Mouse (Mus musculus) hindbrain, embryonic 16.5 days (tissue): Measurements from ENCODE around the gene BC048403. TPM values are rescaled to one million over a fixed set of nuclear protein-coding genes. Genes with fewer than 3 reads are reported as not detected.
A peak's percentile ranks its signal among the peaks of the same experiment; 100 is the strongest.

ENCODE experiments used
- ATAC-seq: fragments of 200-750 bp; cut with Nextera tagmentation; 2 replicates; pipeline ENCODE4 v1.8.0; 2017; ENCODE audit warnings: moderate TSS enrichment, moderate library complexity
- H3K27ac ChIP-seq: fragments of 300-500 bp; sonication (generic); 2 replicates; pipeline ENCODE4 v1.5.1; 2014; ENCODE audit warnings: low read depth, mild to moderate bottlenecking, control low read depth, low read length, moderate library complexity
- H3K27me3 ChIP-seq: fragments of 300-500 bp; sonication (generic); replicated peaks from 2 replicates; pipeline ENCODE4 v1.6.1; 2014; ENCODE audit warnings: low read length; ENCODE audit not compliant: control insufficient read depth, insufficient read depth
- H3K36me3 ChIP-seq: fragments of 300-500 bp; sonication (generic); 2 replicates; pipeline ENCODE4 v1.6.1; 2014; ENCODE audit warnings: mild to moderate bottlenecking, low read length, moderate library complexity, mixed read lengths; ENCODE audit not compliant: control insufficient read depth, insufficient read depth
- H3K4me1 ChIP-seq: fragments of 300-500 bp; sonication (generic); 2 replicates; pipeline ENCODE4 v1.6.1; 2014; ENCODE audit warnings: low read depth, low read length; ENCODE audit not compliant: control insufficient read depth, insufficient read depth
- H3K4me2 ChIP-seq: fragments of 300-500 bp; sonication (generic); 2 replicates; pipeline ENCODE4 v1.6.1; 2014; ENCODE audit warnings: mild to moderate bottlenecking, low read length, control low read depth, moderate library complexity
- H3K4me3 ChIP-seq: fragments of 300-500 bp; sonication (generic); 2 replicates; pipeline ENCODE4 v1.5.1; 2014; ENCODE audit warnings: mild to moderate bottlenecking, low read length, control low read depth, moderate library complexity
- H3K9ac ChIP-seq: fragments of 300-500 bp; sonication (generic); 2 replicates; pipeline ENCODE4 v1.6.1; 2014; ENCODE audit warnings: low read depth, mild to moderate bottlenecking, control low read depth, low read length, moderate library complexity
- H3K9me3 ChIP-seq: fragments of 300-500 bp; sonication (generic); 2 replicates; pipeline ENCODE4 v1.6.1; 2014; ENCODE audit warnings: mild to moderate bottlenecking, low read length, moderate library complexity; ENCODE audit not compliant: control insufficient read depth
- WGBS: fragments of 180-500 bp; shearing (Covaris S2); extraction: QIAGEN DNeasy Blood & Tissue Kit; methylation state at CpG from one replicate; pipeline ENCODE4 v1.1.7; 2014; 5-methylcytosine and 5-hydroxymethylcytosine counted together
- polyA plus RNA-seq: library from polyadenylated mRNA; unstranded; fragments of >200 nt; fragmentation: Nextera tagmentation; extraction: Ambion mirVana; gene quantifications from 2 replicates; pipeline ENCODE4 v1.2.1, GENCODE M21; 2015

The BC048403 gene
- polyA plus RNA-seq, 1 experiment from 2014 or later, result 2.2 TPM

DNA sequence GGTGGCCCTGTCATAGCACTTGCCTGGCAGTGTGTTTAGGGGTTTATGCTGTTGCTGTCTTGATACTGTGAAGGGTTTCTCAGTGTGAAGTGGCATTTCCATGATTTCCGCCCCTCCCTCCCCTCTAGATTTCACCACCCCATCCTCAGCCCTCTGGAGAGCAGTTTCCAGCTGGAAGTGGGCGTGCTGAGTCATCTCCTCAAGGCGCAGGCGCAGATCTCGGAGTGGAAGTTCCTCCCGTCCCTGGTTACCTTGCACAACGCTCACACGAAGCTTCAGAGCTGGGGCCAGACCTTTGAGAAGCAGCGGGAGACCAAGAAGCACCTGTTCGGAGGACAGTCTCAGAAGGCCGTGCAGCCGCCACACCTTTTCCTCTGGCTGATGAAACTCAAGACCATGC, 10.4 kb downstream of the BC048403 start:
- Histone ChIP-seq H3K36me3 (peaks cover 33% of the 10 kb centered on the region), H3K4me1 (no peaks in the 10 kb centered on the region), H3K27ac (no peak overlapping the region), H3K4me2 (no peak overlapping the region), H3K9ac (no peak overlapping the region), H3K4me3 (no peak overlapping the region), H3K9me3 (peaks cover 5% of the 10 kb centered on the region), H3K27me3 (no peaks in the 10 kb centered on the region)
- 95% methylated on average over 12 of the region's 12 CpGs for WGBS
- ATAC-seq, result no peak

- H3K4me2 ChIP-seq, result no peak overlapping the region
- 82% methylated on average over 5 of the region's 5 CpGs for WGBS
- no peak overlapping the region for H3K4me3 ChIP-seq
- H3K4me1 ChIP-seq, result no peaks in the 10 kb centered on the region
- ATAC-seq, result no peak
- H3K9ac ChIP-seq, result no peak overlapping the region
- peaks cover 14% of the 10 kb centered on the region for H3K36me3 ChIP-seq
- peaks cover 5% of the 10 kb centered on the region for H3K9me3 ChIP-seq
- H3K27ac ChIP-seq, result no peak overlapping the region
- no peaks in the 10 kb centered on the region for H3K27me3 ChIP-seq
These were observed 14.5 kb downstream of the BC048403 start for GRCm38 (mm10) chr10:121754237-121754636.

DNA sequence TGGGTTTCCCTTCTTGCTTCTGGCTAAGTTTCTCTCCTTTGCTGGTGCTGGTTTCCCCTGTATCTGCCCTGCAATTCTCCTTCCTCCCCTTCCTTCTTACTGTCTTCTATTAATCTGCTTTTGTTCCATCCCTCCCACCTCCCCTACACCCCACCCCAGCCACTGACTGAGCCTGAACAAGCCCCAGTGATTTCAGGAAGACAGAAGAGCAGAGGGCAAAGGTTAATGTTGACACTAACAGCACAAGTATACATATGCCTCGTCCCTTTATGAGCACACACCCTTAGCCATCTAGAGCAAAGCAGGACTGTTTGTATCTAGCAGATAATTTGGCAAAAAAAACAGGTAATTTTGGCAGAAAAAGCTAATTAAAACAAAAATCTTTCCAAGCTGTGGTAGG, 16.1 kb downstream of the BC048403 start:
- Histone ChIP-seq H3K4me2 (no peak overlapping the region), H3K27me3 (no peaks in the 10 kb centered on the region), H3K4me1 (no peaks in the 10 kb centered on the region), H3K36me3 (peaks cover 6% of the 10 kb centered on the region), H3K4me3 (no peak overlapping the region), H3K9ac (no peak overlapping the region), H3K27ac (no peak overlapping the region), H3K9me3 (no peaks in the 10 kb centered on the region)
- ATAC-seq, result no peak
- WGBS, result 32% methylated on average over 1 of the region's 1 CpGs

GRCm38 (mm10) chr10:121756677-121757076, 16.9 kb downstream of the BC048403 start:
- no peak overlapping the region for H3K4me3 ChIP-seq
- H3K9me3 ChIP-seq, result no peaks in the 10 kb centered on the region
- no peak overlapping the region for H3K4me2 ChIP-seq
- WGBS, result 80% methylated on average over 4 of the region's 4 CpGs
- H3K27me3 ChIP-seq, result no peaks in the 10 kb centered on the region
- no peak overlapping the region for H3K9ac ChIP-seq
- H3K4me1 ChIP-seq, result no peaks in the 10 kb centered on the region
- H3K36me3 ChIP-seq, result peaks cover 4% of the 10 kb centered on the region
- no peak overlapping the region for H3K27ac ChIP-seq
- ATAC-seq, result no peak

DNA sequence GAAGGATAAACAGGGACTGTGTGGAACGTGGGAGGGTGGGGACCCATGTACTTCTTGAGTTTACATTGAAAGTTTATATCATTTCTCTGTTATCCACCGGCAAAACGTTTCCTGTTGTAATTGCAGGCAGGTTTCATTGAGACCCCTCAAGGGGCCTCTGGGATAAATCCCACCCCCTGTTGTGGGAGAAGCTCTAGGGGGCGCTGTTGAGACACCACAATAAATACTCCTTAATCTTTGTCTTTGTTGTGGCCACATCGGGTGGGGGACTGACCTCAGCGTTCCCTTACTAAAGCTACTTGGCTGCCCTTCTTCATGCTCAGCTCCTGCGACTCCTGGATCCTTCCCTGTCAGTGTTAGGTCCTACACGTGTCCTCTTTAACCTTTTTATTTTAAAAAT, 19.4 kb downstream of the BC048403 start:
- Histone ChIP-seq H3K27ac (no peak overlapping the region), H3K9ac (no peak overlapping the region), H3K36me3 (no peaks in the 10 kb centered on the region), H3K4me1 (no peaks in the 10 kb centered on the region), H3K27me3 (no peaks in the 10 kb centered on the region), H3K4me3 (no peak overlapping the region), H3K9me3 (no peaks in the 10 kb centered on the region), H3K4me2 (no peak overlapping the region)
- WGBS, result 55% methylated on average over 8 of the region's 8 CpGs
- ATAC-seq, result no peak

DNA sequence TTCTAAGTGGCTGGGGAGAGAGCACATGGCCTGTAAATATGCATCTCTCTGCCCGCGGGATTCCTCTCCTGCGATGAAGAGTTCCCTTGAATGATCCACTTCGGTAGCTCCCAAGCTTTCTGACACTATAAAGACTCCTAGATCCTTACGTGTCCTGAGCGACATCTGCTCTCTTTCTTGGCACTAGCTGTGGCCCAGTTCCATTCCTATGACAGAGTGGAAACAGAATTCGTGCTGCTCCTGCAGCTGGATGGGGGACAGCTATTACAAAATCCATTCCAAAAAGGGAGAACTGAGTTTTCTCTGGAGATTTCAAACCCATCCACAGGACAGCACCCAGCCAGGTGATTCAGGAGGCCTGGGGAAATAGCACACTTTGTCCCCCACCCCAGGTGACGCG, 22.4 kb downstream of the BC048403 start:
- no peaks in the 10 kb centered on the region for H3K4me1 ChIP-seq
- 85% methylated on average over 9 of the region's 9 CpGs for WGBS
- H3K4me3 ChIP-seq, result no peak overlapping the region
- H3K27ac ChIP-seq, result no peak overlapping the region
- H3K4me2 ChIP-seq, result no peak overlapping the region
- ATAC-seq, result no peak
- no peaks in the 10 kb centered on the region for H3K27me3 ChIP-seq
- H3K36me3 ChIP-seq, result no peaks in the 10 kb centered on the region
- H3K9ac ChIP-seq, result no peak overlapping the region
- H3K9me3 ChIP-seq, result no peaks in the 10 kb centered on the region

GRCm38 (mm10) chr10:121763191-121763590, 23.5 kb downstream of the BC048403 start:
- H3K4me2 ChIP-seq, result no peak overlapping the region
- no peak for ATAC-seq
- no peak overlapping the region for H3K9ac ChIP-seq
- no peaks in the 10 kb centered on the region for H3K4me1 ChIP-seq
- no peak overlapping the region for H3K27ac ChIP-seq
- H3K36me3 ChIP-seq, result no peaks in the 10 kb centered on the region
- H3K9me3 ChIP-seq, result no peaks in the 10 kb centered on the region
- no peaks in the 10 kb centered on the region for H3K27me3 ChIP-seq
- H3K4me3 ChIP-seq, result no peak overlapping the region
- 77% methylated on average over 9 of the region's 13 CpGs for WGBS

DNA sequence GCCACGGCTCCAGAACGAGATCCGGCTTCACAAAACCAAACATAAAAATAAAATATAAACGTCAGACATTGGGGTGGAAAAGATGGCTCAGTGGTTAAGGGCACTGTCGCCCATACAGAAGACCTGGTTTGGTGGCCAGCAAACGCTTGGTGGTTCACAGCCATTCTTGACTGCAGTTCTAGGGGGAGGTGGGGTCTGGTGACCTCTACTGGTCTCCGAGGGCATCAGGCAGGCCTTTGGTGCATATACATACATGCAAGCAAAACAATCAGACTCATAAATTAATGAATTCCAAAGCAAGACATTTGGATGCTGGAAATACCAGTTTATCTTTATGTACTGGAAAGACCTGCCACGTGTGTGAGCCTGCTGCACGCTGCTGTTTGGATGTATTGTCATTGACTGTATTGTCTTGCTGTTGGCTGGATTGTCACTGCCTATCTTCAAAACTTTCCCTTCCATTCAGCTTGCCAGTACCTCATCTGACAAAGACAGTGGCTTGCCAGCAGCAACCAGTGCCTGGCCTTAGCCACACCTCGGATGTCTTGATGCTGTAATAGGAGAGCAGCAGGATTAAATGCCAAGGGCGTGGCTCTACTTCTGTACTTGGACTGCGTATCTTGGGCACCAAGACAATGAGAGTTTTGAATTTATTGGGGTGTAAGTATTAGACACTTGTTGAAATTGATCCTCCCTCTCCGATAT, 24.9 kb downstream of the BC048403 start:
- peak; percentile 56 for ATAC-seq
- Histone ChIP-seq H3K27ac (peak overlapping the region; percentile 54), H3K9ac (no peak overlapping the region)

DNA sequence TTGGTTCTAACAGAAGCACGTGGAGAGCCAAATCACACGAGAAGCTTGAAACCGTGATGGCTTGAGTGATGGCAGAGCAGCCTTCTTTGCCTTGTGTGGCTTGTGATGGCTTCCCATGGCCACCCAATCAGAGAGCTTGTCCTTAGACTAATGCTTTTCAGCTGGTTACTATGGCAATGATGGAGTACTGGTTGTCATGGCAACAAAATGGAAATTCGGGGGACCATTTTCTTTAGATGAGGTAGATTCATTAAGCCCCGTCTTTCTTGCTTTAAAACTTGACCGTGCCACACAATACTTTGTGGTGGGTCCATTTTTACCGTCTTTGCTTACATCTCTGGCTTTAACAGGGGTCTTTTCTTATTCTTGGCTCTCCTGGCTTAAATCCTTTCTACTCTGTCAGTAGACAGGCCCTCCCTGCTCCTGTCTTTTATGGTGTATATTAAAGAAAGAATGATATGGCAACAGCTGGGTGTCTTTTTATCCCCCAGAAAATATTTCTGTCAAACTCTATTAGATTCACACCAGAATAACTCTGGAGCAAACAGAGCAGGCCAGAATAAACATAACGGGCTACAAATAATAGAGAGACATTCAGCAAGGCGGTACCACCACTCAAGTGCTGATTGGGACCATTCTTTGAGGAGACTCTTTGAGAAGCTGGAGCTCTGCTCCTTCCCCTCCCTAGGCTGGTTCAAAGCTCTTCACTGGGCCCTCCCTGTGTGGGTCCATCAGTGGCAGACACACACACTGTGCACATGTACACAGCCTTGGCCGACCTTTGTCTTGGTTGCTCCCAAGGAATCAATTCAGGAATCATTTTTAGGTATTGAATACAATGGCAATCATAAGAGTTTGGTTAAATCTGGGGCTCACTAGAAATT, 25.7 kb downstream of the BC048403 start:
- peak; percentile 95 for ATAC-seq
- no peaks in the 10 kb centered on the region for H3K4me1 ChIP-seq
- H3K9me3 ChIP-seq, result no peaks in the 10 kb centered on the region
- H3K27me3 ChIP-seq, result no peaks in the 10 kb centered on the region
- no peak overlapping the region for H3K9ac ChIP-seq
- WGBS, result 46% methylated on average over 10 of the region's 10 CpGs
- no peaks in the 10 kb centered on the region for H3K36me3 ChIP-seq
- no peak overlapping the region; the same call in 1 of the 2 replicates for H3K4me2 ChIP-seq
- peak overlapping the region; percentile 54 for H3K27ac ChIP-seq
- H3K4me3 ChIP-seq, result no peak overlapping the region

More for the DNA sequence above, 24.9 kb downstream of the BC048403 start:
- Histone ChIP-seq H3K4me3 (no peak overlapping the region), H3K4me2 (no peak overlapping the region; the same call in 1 of the 2 replicates), H3K9me3 (no peaks in the 10 kb centered on the region), H3K36me3 (no peaks in the 10 kb centered on the region), H3K4me1 (no peaks in the 10 kb centered on the region), H3K27me3 (no peaks in the 10 kb centered on the region)
- 81% methylated on average over 13 of the region's 13 CpGs for WGBS
